Mouse (Mus musculus): ENCODE data around the gene Samsn1.

GRCm38 (mm10) chr16:75877170-75877569, 144.9 kb downstream of the Samsn1 start:
- TF ChIP-seq CTCF (IDR thresholded peaks at IDR 0.05; ENCODE audit: low read depth, low read length) (no peak), GATA1 (IDR thresholded peaks at IDR 0.05; ENCODE audit: borderline replicate concordance, low read length) (no peak), POLR2AphosphoS5 (IDR thresholded peaks at IDR 0.05; ENCODE audit: insufficient replicate concordance, low read depth, low read length) (no peak)
